Mouse (Mus musculus): ENCODE measurements around the gene Cyp27a1. TPM values are rescaled to one million over a fixed set of nuclear protein-coding genes. Genes with fewer than 3 reads are reported as not detected.

The Cyp27a1 gene
- polyA plus RNA-seq, 1 experiment from 2014 or later = 19.8 TPM

DNA sequence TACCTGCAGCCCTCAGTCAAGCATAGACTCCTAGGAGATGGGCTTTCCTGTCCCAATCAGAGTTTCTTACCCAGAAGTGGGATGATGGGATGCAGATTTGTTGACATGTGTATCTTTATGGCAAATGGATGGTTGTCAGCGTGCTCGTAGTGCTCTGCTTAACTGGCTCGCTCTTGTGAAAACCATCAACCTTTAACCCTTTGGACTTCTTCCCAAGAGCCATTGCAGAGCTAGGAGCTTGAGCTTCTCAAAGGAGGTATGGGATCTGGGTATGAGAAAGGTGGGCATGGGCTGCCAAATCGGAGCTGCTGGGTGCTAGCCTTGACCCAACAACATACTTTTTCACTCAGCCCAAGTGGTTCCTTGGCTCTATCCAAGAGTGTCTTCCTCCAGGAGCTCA is 17.5 kb upstream of the Cyp27a1 start:
- ATAC-seq (ENCODE audit: insufficient number of reproducible peaks, low FRiP score, low TSS enrichment, low read depth) (no peak), DNase-seq (ENCODE audit: low spot score) (no peak)
- peaks cover 19% of the 10 kb centered on the region; the same call in 1 of the 2 replicates for H3K36me3 ChIP-seq (ENCODE audit: control insufficient read depth, insufficient read depth, low read length)
- no peak overlapping the region for H3K9ac ChIP-seq (ENCODE audit: low read length)
- no peaks in the 10 kb centered on the region for H3K9me3 ChIP-seq (ENCODE audit: control insufficient read depth, low read length)
- H3K4me3 ChIP-seq (ENCODE audit: low read depth, low read length) = no peak overlapping the region
- 92% methylated on average over 4 of the region's 4 CpGs for WGBS
- no peaks in the 10 kb centered on the region for H3K27me3 ChIP-seq (ENCODE audit: control insufficient read depth, insufficient read depth, low read length)
- H3K27ac ChIP-seq (replicated peaks; ENCODE audit: low read depth, low read length) = no peak overlapping the region
- H3K4me2 ChIP-seq (ENCODE audit: low read depth, severe bottlenecking) = no peak overlapping the region
- H3K4me1 ChIP-seq (ENCODE audit: control insufficient read depth, insufficient read depth, low read length) = no peaks in the 10 kb centered on the region

DNA sequence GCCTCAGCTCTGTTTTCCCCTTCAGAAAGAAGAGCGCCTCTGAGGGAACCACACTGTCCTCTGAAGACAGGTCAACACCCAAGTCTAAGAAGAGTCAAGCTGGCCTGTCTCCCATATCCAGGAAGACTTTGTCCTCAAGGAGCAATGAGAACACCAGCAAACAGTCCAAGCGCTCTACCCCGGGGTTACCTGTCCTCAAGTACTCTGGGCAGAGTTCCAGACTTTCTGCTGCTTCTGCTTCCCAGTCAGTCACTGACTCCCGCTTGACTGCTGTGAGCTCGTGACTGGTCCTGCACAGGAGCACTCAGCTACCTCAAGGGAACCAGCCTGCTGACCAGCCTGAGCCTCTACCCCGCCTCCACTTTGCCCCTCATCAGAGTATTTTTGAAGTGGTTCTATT is 16.0 kb upstream of the Cyp27a1 start:
- Histone ChIP-seq H3K27ac (replicated peaks; ENCODE audit: low read depth, low read length) (no peak overlapping the region), H3K9me3 (ENCODE audit: control insufficient read depth, low read length) (no peaks in the 10 kb centered on the region), H3K36me3 (ENCODE audit: control insufficient read depth, insufficient read depth, low read length) (peaks cover 14% of the 10 kb centered on the region; the same call in 1 of the 2 replicates), H3K9ac (ENCODE audit: low read length) (no peak overlapping the region), H3K4me2 (ENCODE audit: low read depth, severe bottlenecking) (no peak overlapping the region), H3K27me3 (ENCODE audit: control insufficient read depth, insufficient read depth, low read length) (no peaks in the 10 kb centered on the region), H3K4me3 (ENCODE audit: low read depth, low read length) (no peak overlapping the region), H3K4me1 (ENCODE audit: control insufficient read depth, insufficient read depth, low read length) (no peaks in the 10 kb centered on the region)
- ATAC-seq (ENCODE audit: insufficient number of reproducible peaks, low FRiP score, low TSS enrichment, low read depth) = no peak
- 95% methylated on average over 6 of the region's 6 CpGs for WGBS
- no peak for DNase-seq (ENCODE audit: low spot score)

DNA sequence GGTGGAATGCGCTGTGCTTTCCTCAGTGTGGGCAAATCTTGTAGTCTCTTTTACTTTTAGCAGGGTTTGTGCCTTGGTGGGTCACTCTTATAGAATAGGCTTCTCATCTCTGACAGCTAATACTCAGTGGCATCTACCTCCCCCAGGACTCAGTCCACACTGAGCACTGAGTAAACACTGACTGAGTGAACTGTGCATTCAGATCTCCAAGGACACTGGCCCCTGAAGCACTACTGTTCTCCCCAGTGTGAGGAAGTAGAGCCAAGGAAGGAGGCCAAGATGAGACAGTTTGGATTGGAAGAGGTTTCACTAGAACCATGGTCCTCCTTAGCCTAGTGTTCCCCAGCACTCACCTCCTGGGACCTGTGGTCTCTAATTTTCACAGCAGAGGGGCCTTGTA is 15.0 kb upstream of the Cyp27a1 start:
- Histone ChIP-seq H3K4me3 (ENCODE audit: low read depth, low read length) (no peak overlapping the region), H3K27me3 (ENCODE audit: control insufficient read depth, insufficient read depth, low read length) (no peaks in the 10 kb centered on the region), H3K4me1 (ENCODE audit: control insufficient read depth, insufficient read depth, low read length) (no peaks in the 10 kb centered on the region), H3K27ac (replicated peaks; ENCODE audit: low read depth, low read length) (no peak overlapping the region), H3K9ac (ENCODE audit: low read length) (no peak overlapping the region), H3K9me3 (ENCODE audit: control insufficient read depth, low read length) (no peaks in the 10 kb centered on the region), H3K36me3 (ENCODE audit: control insufficient read depth, insufficient read depth, low read length) (peaks cover 14% of the 10 kb centered on the region; the same call in 1 of the 2 replicates), H3K4me2 (ENCODE audit: low read depth, severe bottlenecking) (no peak overlapping the region)
- 97% methylated on average over 1 of the region's 1 CpGs for WGBS
- no peak for ATAC-seq (ENCODE audit: insufficient number of reproducible peaks, low FRiP score, low TSS enrichment, low read depth)
- no peak for DNase-seq (ENCODE audit: low spot score)

DNA sequence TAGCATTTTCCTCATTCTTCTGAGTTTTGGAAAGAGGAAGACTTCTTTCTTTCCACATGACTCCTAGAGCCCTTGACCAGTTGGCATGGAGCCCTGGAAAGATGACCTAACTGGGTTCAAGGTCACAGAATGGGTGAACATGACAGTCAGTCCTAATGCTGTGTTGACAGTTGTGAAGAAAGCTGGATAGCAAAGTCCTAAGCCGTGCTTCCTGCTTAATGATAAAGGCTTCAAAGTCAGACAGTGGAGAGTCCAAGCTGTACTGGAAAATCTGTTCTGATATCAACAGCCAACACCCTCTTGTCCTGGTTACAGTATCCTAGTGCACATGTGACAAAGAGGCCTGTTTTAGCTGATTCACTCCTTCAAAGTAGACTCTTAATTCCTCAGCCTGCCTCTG is 14.6 kb upstream of the Cyp27a1 start:
- no peaks in the 10 kb centered on the region for H3K27me3 ChIP-seq (ENCODE audit: control insufficient read depth, insufficient read depth, low read length)
- no peak overlapping the region for H3K9ac ChIP-seq (ENCODE audit: low read length)
- no peak overlapping the region for H3K4me3 ChIP-seq (ENCODE audit: low read depth, low read length)
- no peaks in the 10 kb centered on the region for H3K4me1 ChIP-seq (ENCODE audit: control insufficient read depth, insufficient read depth, low read length)
- no peak overlapping the region for H3K27ac ChIP-seq (replicated peaks; ENCODE audit: low read depth, low read length)
- ATAC-seq (ENCODE audit: insufficient number of reproducible peaks, low FRiP score, low TSS enrichment, low read depth) (no peak), DNase-seq (ENCODE audit: low spot score) (no peak)
- peaks cover 14% of the 10 kb centered on the region; the same call in 1 of the 2 replicates for H3K36me3 ChIP-seq (ENCODE audit: control insufficient read depth, insufficient read depth, low read length)
- 86% methylated on average over 1 of the region's 1 CpGs for WGBS
- no peaks in the 10 kb centered on the region for H3K9me3 ChIP-seq (ENCODE audit: control insufficient read depth, low read length)
- no peak overlapping the region for H3K4me2 ChIP-seq (ENCODE audit: low read depth, severe bottlenecking)

DNA sequence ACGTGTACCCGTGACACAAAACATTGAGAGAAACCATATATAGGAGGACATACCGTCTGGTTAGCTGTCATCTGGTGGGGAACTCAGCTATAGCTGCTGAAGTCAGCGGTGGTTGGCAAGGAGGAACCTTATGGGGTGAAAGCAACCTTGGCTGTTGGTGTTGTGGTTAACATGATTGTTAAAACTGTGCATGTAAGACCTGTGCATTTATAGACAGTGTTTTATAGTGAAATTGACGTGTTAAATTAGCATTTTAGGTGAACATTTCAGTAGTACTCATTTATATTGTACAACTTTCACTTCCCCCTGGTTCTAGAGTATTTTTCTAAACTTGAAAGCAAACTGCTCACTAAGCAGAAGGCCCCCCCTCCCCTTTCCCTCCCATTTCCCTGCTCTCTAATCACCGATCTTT is 11.2 kb upstream of the Cyp27a1 start:
- H3K36me3 ChIP-seq (ENCODE audit: control insufficient read depth, insufficient read depth, low read length) = peaks cover 4% of the 10 kb centered on the region; the same call in 1 of the 2 replicates
- no peaks in the 10 kb centered on the region for H3K4me1 ChIP-seq (ENCODE audit: control insufficient read depth, insufficient read depth, low read length)
- H3K4me3 ChIP-seq (ENCODE audit: low read depth, low read length) = no peak overlapping the region
- DNase-seq (ENCODE audit: low spot score) (no peak), ATAC-seq (ENCODE audit: insufficient number of reproducible peaks, low FRiP score, low TSS enrichment, low read depth) (no peak)
- H3K27me3 ChIP-seq (ENCODE audit: control insufficient read depth, insufficient read depth, low read length) = no peaks in the 10 kb centered on the region
- H3K4me2 ChIP-seq (ENCODE audit: low read depth, severe bottlenecking) = no peak overlapping the region
- H3K9ac ChIP-seq (ENCODE audit: low read length) = no peak overlapping the region
- H3K9me3 ChIP-seq (ENCODE audit: control insufficient read depth, low read length) = no peaks in the 10 kb centered on the region
- 87% methylated on average over 6 of the region's 6 CpGs for WGBS
- H3K27ac ChIP-seq (replicated peaks; ENCODE audit: low read depth, low read length) = no peak overlapping the region

DNA sequence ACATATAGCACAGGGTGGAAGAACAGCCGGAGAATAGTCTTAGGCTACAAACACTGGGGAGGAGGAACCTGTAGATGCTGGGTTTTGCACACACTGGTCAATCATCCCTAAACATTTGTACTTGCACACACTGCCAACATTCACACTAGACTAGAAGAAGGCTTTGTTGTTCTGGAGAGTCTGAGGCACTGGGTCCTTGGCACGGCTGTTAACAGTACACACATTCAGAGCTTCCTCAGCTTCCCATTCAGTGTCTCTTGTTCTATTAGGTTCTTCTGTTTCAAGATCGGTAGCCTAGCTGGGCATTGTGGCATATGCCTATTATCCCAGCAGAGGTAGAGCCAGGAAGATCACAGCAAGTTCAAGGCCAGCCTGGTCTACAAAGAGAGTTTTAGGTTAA is 9.2 kb upstream of the Cyp27a1 start:
- no peak overlapping the region for H3K9ac ChIP-seq (ENCODE audit: low read length)
- no peak overlapping the region for H3K4me2 ChIP-seq (ENCODE audit: low read depth, severe bottlenecking)
- no peak overlapping the region for H3K4me3 ChIP-seq (ENCODE audit: low read depth, low read length)
- no peaks in the 10 kb centered on the region; the same call in 1 of the 2 replicates for H3K36me3 ChIP-seq (ENCODE audit: control insufficient read depth, insufficient read depth, low read length)
- ATAC-seq (ENCODE audit: insufficient number of reproducible peaks, low FRiP score, low TSS enrichment, low read depth) (no peak), DNase-seq (ENCODE audit: low spot score) (no peak)
- no peaks in the 10 kb centered on the region for H3K27me3 ChIP-seq (ENCODE audit: control insufficient read depth, insufficient read depth, low read length)
- 85% methylated on average over 3 of the region's 3 CpGs for WGBS
- no peak overlapping the region for H3K27ac ChIP-seq (replicated peaks; ENCODE audit: low read depth, low read length)
- no peaks in the 10 kb centered on the region for H3K4me1 ChIP-seq (ENCODE audit: control insufficient read depth, insufficient read depth, low read length)
- H3K9me3 ChIP-seq (ENCODE audit: control insufficient read depth, low read length) = no peaks in the 10 kb centered on the region

DNA sequence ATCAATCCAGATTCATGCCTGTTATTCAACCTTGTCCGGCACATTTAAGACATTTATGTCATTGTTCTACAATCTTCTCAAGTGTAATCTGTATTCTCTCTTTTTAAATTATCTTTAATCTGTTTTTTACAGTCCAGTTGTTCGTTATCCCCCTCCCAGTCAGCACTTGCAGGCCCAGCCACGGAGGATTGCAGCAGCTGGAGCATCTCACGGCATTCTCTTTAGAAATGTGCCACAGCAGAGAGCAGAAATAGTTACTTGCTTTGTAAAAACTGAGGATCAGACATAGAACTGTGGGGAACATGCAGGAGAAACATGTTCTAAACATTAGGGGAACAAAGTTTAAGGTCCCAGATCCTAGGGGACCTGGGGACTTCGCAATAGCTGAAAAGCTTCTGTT is 8.4 kb upstream of the Cyp27a1 start:
- no peak for DNase-seq (ENCODE audit: low spot score)
- Histone ChIP-seq H3K9me3 (ENCODE audit: control insufficient read depth, low read length) (no peaks in the 10 kb centered on the region), H3K36me3 (ENCODE audit: control insufficient read depth, insufficient read depth, low read length) (no peaks in the 10 kb centered on the region), H3K27me3 (ENCODE audit: control insufficient read depth, insufficient read depth, low read length) (no peaks in the 10 kb centered on the region), H3K4me2 (ENCODE audit: low read depth, severe bottlenecking) (no peak overlapping the region), H3K4me3 (ENCODE audit: low read depth, low read length) (no peak overlapping the region), H3K27ac (replicated peaks; ENCODE audit: low read depth, low read length) (no peak overlapping the region), H3K4me1 (ENCODE audit: control insufficient read depth, insufficient read depth, low read length) (no peaks in the 10 kb centered on the region), H3K9ac (ENCODE audit: low read length) (no peak overlapping the region)
- no peak for ATAC-seq (ENCODE audit: insufficient number of reproducible peaks, low FRiP score, low TSS enrichment, low read depth)
- WGBS = 70% methylated on average over 5 of the region's 5 CpGs

DNA sequence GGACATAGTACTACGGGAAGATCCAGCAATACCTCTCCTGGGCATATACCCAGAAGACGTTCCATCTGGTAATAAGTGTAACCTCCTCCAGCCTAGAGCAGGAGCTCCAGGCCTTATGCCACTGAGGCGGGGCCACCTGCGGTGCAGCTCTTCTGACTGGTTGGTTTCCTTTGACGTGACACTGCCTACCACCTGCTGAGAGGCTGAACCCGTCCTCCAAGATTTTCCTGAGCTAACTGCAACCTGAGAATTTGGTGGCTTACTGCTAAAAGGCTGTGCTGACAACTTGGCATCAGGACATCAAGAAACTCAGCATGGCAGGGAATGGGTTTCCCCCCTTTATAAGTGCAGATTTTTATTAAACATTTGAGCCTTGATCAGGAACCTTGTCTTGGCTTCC is 3.8 kb upstream of the Cyp27a1 start:
- H3K4me2 ChIP-seq (ENCODE audit: low read depth, severe bottlenecking) = no peak overlapping the region
- no peak overlapping the region for H3K27ac ChIP-seq (replicated peaks; ENCODE audit: low read depth, low read length)
- no peaks in the 10 kb centered on the region for H3K36me3 ChIP-seq (ENCODE audit: control insufficient read depth, insufficient read depth, low read length)
- no peak overlapping the region for H3K4me3 ChIP-seq (ENCODE audit: low read depth, low read length)
- no peaks in the 10 kb centered on the region for H3K9me3 ChIP-seq (ENCODE audit: control insufficient read depth, low read length)
- peaks cover 7% of the 10 kb centered on the region; the same call in 1 of the 2 replicates for H3K4me1 ChIP-seq (ENCODE audit: control insufficient read depth, insufficient read depth, low read length)
- no peak overlapping the region for H3K9ac ChIP-seq (ENCODE audit: low read length)
- DNase-seq (ENCODE audit: low spot score) = no peak
- no peak for ATAC-seq (ENCODE audit: insufficient number of reproducible peaks, low FRiP score, low TSS enrichment, low read depth)
- H3K27me3 ChIP-seq (ENCODE audit: control insufficient read depth, insufficient read depth, low read length) = no peaks in the 10 kb centered on the region
- WGBS = 41% methylated on average over 6 of the region's 6 CpGs

DNA sequence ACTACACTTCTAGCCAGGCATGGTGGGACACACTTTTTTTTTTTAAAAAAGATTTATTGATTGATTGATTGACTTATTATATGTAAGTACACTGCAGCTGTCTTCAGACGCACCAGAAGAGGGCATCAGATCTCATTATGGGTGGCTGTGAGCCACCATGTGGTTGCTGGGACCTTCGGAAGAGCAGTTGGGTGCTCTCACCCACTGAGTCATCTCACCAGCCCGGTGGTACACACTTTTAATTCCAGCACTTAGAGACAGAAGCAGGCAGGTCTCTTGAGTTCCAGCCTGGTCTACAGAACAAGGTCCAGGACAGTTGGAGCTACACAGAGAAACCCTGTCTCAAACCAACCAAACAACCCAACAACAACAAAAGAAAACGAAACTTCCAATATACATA is 1.3 kb upstream of the Cyp27a1 start:
- Histone ChIP-seq H3K4me3 (ENCODE audit: low read depth, low read length) (no peak overlapping the region), H3K36me3 (ENCODE audit: control insufficient read depth, insufficient read depth, low read length) (no peaks in the 10 kb centered on the region), H3K9me3 (ENCODE audit: control insufficient read depth, low read length) (no peaks in the 10 kb centered on the region), H3K27me3 (ENCODE audit: control insufficient read depth, insufficient read depth, low read length) (no peaks in the 10 kb centered on the region), H3K9ac (ENCODE audit: low read length) (no peak overlapping the region), H3K4me1 (ENCODE audit: control insufficient read depth, insufficient read depth, low read length) (peaks cover 12% of the 10 kb centered on the region; the same call in 1 of the 2 replicates), H3K27ac (replicated peaks; ENCODE audit: low read depth, low read length) (no peak overlapping the region), H3K4me2 (ENCODE audit: low read depth, severe bottlenecking) (no peak overlapping the region)
- DNase-seq (ENCODE audit: low spot score) (no peak), ATAC-seq (ENCODE audit: insufficient number of reproducible peaks, low FRiP score, low TSS enrichment, low read depth) (no peak)
- WGBS = 76% methylated on average over 4 of the region's 4 CpGs

Measured in limb, embryonic 11.5 days (tissue).